Mouse (Mus musculus) heart, postnatal 4 days (tissue): ENCODE measurements at regions not wholly inside any gene's neighbourhood (a gene's known extent, or its start where the extent isn't known, plus 50 kb on each side); places are given as distances from the start of the nearest gene placed in this dataset.

Experiments used
- DNase-seq: peaks from one replicate; pipeline ENCODE4 v3.0.0; 2021

DNA sequence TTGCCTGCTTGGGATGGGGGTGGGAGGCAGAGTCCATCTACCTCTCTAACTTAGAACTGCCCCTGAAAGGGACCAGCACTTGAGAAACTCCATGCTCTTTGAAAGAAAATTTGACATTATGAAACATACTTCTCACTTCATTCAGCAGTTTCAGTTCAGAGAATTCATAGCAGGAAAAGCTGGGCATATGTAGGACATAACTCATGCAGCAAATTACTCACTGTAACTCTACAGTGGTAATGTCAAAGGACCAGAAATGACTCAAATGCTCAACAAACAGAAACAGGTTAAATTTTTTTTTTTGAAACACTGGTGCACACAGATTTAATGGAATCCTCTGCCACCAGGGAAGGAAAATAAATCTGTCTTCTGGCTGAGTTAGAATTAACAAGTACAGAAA lies 56.5 kb upstream of the Arnt2 start:
- no peak for DNase-seq

DNA sequence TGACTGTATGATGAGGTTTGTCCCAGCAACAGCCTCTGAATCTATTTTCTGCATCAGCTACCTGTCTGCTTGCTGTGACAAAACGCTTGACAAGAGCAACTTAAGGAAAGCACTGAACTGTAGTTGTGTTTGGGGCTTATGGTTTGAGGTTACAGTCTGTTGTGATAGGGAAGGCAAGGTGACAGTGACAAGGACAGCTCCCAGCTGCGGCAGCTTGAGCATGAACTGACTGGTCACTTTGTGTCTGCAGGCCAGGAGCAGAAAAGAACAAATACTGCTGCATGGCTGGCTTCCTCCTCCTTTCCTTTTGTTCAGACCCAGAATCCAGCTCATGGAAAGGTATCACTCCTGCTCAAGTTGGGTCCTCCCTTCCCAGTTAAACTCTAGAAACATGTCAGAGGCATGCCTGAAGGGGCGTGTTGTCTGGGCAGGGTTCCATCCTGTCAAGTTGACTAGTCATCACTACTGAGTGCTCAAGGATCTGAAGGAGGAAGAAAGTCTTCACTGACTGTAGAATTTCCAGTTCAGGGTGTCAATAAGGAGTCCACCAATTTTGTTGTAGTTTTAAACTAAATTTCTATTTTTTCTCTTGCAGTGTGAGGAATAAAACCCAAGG lies 55.7 kb upstream of the Arnt2 start:
- DNase-seq, result peak; percentile 6
